Mouse (Mus musculus) G1E (cell line): ENCODE data around the gene Zfp384. TPM values are rescaled to one million over a fixed set of nuclear protein-coding genes. Genes with fewer than 3 reads are reported as not detected.

Experiments
- ATAC-seq: 2 replicates; pipeline ENCODE4 v1.8.0; 2016; ENCODE audit warnings: mild to moderate bottlenecking; ENCODE audit not compliant: insufficient number of reproducible peaks, poor library complexity, low FRiP score, severe bottlenecking; ENCODE audit errors: extremely low read depth
- DNase-seq: peaks from one replicate; pipeline ENCODE4 v3.0.0; 2012; ENCODE audit warnings: low spot score
- H3K27me3 ChIP-seq: 2 replicates; pipeline ENCODE4 v1.6.1; 2012; ENCODE audit warnings: mild to moderate bottlenecking, low read length, inconsistent platforms; ENCODE audit not compliant: insufficient read depth
- H3K36me3 ChIP-seq: replicated peaks from 2 replicates; pipeline ENCODE3; 2012; ENCODE audit warnings: mild to moderate bottlenecking, inconsistent platforms
- H3K4me1 ChIP-seq: 2 replicates; pipeline ENCODE4 v1.6.1; 2012; ENCODE audit warnings: low read depth, low read length, inconsistent platforms, mixed read lengths; ENCODE audit not compliant: insufficient read depth
- H3K4me3 ChIP-seq: 2 replicates; pipeline ENCODE4 v1.5.1; 2012; ENCODE audit warnings: low read depth, mild to moderate bottlenecking, inconsistent platforms, low read length, moderate library complexity, mixed read lengths
- H3K9me3 ChIP-seq: replicated peaks from 2 replicates; pipeline ENCODE4 v1.6.1; 2012; ENCODE audit warnings: inconsistent platforms
- CTCF ChIP-seq: IDR thresholded peaks from 2 replicates; pipeline ENCODE4 v1.5.1; 2012; ENCODE audit warnings: low read depth, low read length, inconsistent platforms, mixed read lengths
- GATA1 ChIP-seq: IDR thresholded peaks from 2 replicates; pipeline ENCODE4 v1.6.1; 2012; ENCODE audit warnings: borderline replicate concordance, low read length, inconsistent platforms, mixed read lengths
- GATA2 ChIP-seq: IDR thresholded peaks from 2 replicates; pipeline ENCODE4 v1.6.1; 2012; ENCODE audit warnings: low read depth, low read length, inconsistent platforms, borderline replicate concordance
- POLR2AphosphoS5 ChIP-seq: IDR thresholded peaks from 2 replicates; pipeline ENCODE4 v1.6.1; 2012; ENCODE audit warnings: low read depth, low read length, inconsistent platforms; ENCODE audit not compliant: insufficient replicate concordance
- TAL1 ChIP-seq: conservative IDR thresholded peaks from 2 replicates; pipeline ENCODE4 v1.6.1; 2012; ENCODE audit warnings: low read depth, low read length, inconsistent platforms, mixed read lengths
- polyA plus RNA-seq: library from polyadenylated mRNA; stranded (reverse); fragments of >175 nt; gene quantifications from 2 replicates; pipeline ENCODE4 v1.2.3, GENCODE M21; 2012
- total RNA-seq, 2 experiments: library from RNA; stranded (forward) in 1 of 2; stranded (reverse) in 1 of 2; fragments of 200-1000 nt in 1 of 2; fragments of >200 nt in 1 of 2; fragmentation: Nextera tagmentation in 1 of 2; gene quantifications; 2 replicates each; pipeline ENCODE4 v1.2.3; 2014 to 2017

The Zfp384 gene
- total and polyA plus RNA-seq, 3 experiments: 22.9 to 71.2 (median 51.7) TPM

GRCm38 (mm10) chr6:124966466-124967118 lies 42.4 kb upstream of the Zfp384 start:
- H3K27me3 ChIP-seq: no peaks in the 10 kb centered on the region; the same call in 1 of the 2 replicates
- TF ChIP-seq CTCF (peak; percentile 26; the same call in 1 of the 2 replicates), TAL1 (no peak), POLR2AphosphoS5 (no peak)
- peaks cover 41% of the 10 kb centered on the region for H3K4me1 ChIP-seq
- ATAC-seq (no peak), DNase-seq (no peak)
- H3K4me3 ChIP-seq: peak overlapping the region; percentile 84
- peaks cover 43% of the 10 kb centered on the region for H3K36me3 ChIP-seq
- no peaks in the 10 kb centered on the region; the same call in 1 of the 2 replicates for H3K9me3 ChIP-seq

GRCm38 (mm10) chr6:124967766-124968165 lies 41.2 kb upstream of the Zfp384 start:
- no peak for DNase-seq
- Histone ChIP-seq H3K4me1 (peaks cover 31% of the 10 kb centered on the region), H3K27me3 (no peaks in the 10 kb centered on the region; the same call in 1 of the 2 replicates), H3K9me3 (no peaks in the 10 kb centered on the region; the same call in 1 of the 2 replicates), H3K4me3 (no peak overlapping the region), H3K36me3 (peaks cover 32% of the 10 kb centered on the region)
- no peak for ATAC-seq
- TF ChIP-seq CTCF: peak; percentile 46
- TF ChIP-seq POLR2AphosphoS5: no peak

GRCm38 (mm10) chr6:124992241-124992640 lies 16.7 kb upstream of the Zfp384 start:
- Histone ChIP-seq H3K36me3 (no peaks in the 10 kb centered on the region), H3K4me3 (no peak overlapping the region), H3K9me3 (peaks cover 10% of the 10 kb centered on the region), H3K27me3 (peaks cover 50% of the 10 kb centered on the region), H3K4me1 (peaks cover 9% of the 10 kb centered on the region)
- no peak for DNase-seq
- no peak for TF ChIP-seq POLR2AphosphoS5
- no peak for TF ChIP-seq TAL1
- TF ChIP-seq GATA1: no peak
- TF ChIP-seq CTCF: no peak
- no peak for TF ChIP-seq GATA2
- ATAC-seq: no peak

- TF ChIP-seq POLR2AphosphoS5 (no peak), CTCF (no peak), GATA1 (no peak), TAL1 (no peak), GATA2 (no peak)
- ATAC-seq: no peak
Measured at GRCm38 (mm10) chr6:124993365-124993764, 15.6 kb upstream of the Zfp384 start.

GRCm38 (mm10) chr6:124993876-124994275 lies 15.1 kb upstream of the Zfp384 start:
- ATAC-seq (no peak), DNase-seq (no peak)
- no peaks in the 10 kb centered on the region for H3K36me3 ChIP-seq
- peaks cover 66% of the 10 kb centered on the region for H3K27me3 ChIP-seq
- H3K9me3 ChIP-seq: peaks cover 10% of the 10 kb centered on the region
- TF ChIP-seq GATA2: no peak
- TF ChIP-seq GATA1: no peak
- TF ChIP-seq CTCF: no peak
- TF ChIP-seq POLR2AphosphoS5: no peak
- H3K4me3 ChIP-seq: no peak overlapping the region
- H3K4me1 ChIP-seq: peaks cover 12% of the 10 kb centered on the region

More at GRCm38 (mm10) chr6:124993365-124993764, 15.6 kb upstream of the Zfp384 start:
- peaks cover 61% of the 10 kb centered on the region for H3K27me3 ChIP-seq
- DNase-seq: no peak
- no peak overlapping the region for H3K4me3 ChIP-seq
- no peaks in the 10 kb centered on the region for H3K36me3 ChIP-seq
- peaks cover 12% of the 10 kb centered on the region for H3K4me1 ChIP-seq
- H3K9me3 ChIP-seq: peaks cover 10% of the 10 kb centered on the region

GRCm38 (mm10) chr6:124995246-124995645 lies 13.7 kb upstream of the Zfp384 start:
- DNase-seq (no peak), ATAC-seq (no peak)
- Histone ChIP-seq H3K4me1 (peaks cover 13% of the 10 kb centered on the region), H3K9me3 (peaks cover 2% of the 10 kb centered on the region), H3K4me3 (no peak overlapping the region), H3K27me3 (peaks cover 68% of the 10 kb centered on the region), H3K36me3 (no peaks in the 10 kb centered on the region)
- TF ChIP-seq GATA2 (no peak), CTCF (no peak), GATA1 (no peak), TAL1 (no peak), POLR2AphosphoS5 (no peak)
